8 mouse cellular contexts compared by ENCODE assay signal in the genomic region with DNA sequence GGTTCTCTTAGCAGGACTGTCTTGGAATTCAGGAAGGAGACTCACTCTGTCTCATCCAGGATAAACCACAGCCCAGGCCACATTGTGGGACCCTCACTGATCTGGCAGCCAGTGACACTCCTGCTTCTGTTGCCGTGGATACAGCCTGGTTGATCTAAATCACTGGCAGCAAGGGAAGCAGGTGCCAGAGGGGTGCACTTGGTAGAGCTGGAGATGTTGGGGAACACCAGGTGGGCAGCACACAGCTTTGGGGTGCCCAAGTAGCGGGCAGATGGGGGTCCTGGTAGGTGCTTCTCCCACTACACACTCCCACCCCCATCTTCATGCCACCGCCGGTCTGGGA. TPM values are rescaled to one million over a fixed set of nuclear protein-coding genes. Genes with fewer than 3 reads are reported as not detected.
DNase-seq lines count a peak whose midpoint lies in the region; ATAC-seq and TF ChIP-seq lines count a peak whose summit lies in the region.

No protein-coding gene starts in this region.

- no peaks in the 10 kb centered on the region for H3K36me3 ChIP-seq in heart, embryonic 16.5 days (ENCODE audit: control insufficient read depth, insufficient read depth)
- H3K36me3 ChIP-seq in hindbrain, embryonic 10.5 days, result no peaks in the 10 kb centered on the region
- H3K36me3 ChIP-seq in midbrain, embryonic 13.5 days, result no peaks in the 10 kb centered on the region

- no peak overlapping the region for H3K27ac ChIP-seq in heart, embryonic 16.5 days (ENCODE audit: low read length)
- peak overlapping the region; percentile 92 for H3K27ac ChIP-seq in hindbrain, embryonic 10.5 days
- H3K27ac ChIP-seq in midbrain, embryonic 13.5 days, result peak overlapping the region; percentile 87

- DNase-seq in heart, postnatal 36 days, result no peak
- peak; percentile 60 for DNase-seq in brain, embryonic 14.5 days (ENCODE audit: low read depth)
- no peak for DNase-seq in hindbrain, embryonic 10.5 days (ENCODE audit: low spot score)
- no peak for DNase-seq in urinary bladder, postnatal 25 days (ENCODE audit: low spot score)
- DNase-seq in adrenal gland, postnatal 4 days (ENCODE audit: low spot score in 2 of 2), result no peak
- DNase-seq in kidney, adult 9 months, result no peak

- intact Hi-C loops in heart, postnatal 36 days (cut with DNase I), result no loop called here

- H3K4me3 ChIP-seq in heart, embryonic 16.5 days (ENCODE audit: low read length), result peak overlapping the region; percentile 53
- H3K4me3 ChIP-seq in hindbrain, embryonic 10.5 days, result peak overlapping the region; percentile 65
- H3K4me3 ChIP-seq in midbrain, embryonic 13.5 days (replicated peaks), result peak overlapping the region; percentile 60

- peaks cover 27% of the 10 kb centered on the region for H3K27me3 ChIP-seq in heart, embryonic 16.5 days (ENCODE audit: control insufficient read depth, insufficient read depth, low read length)
- H3K27me3 ChIP-seq in hindbrain, embryonic 10.5 days (ENCODE audit: insufficient read depth, poor library complexity, severe bottlenecking), result peaks cover 85% of the 10 kb centered on the region
- peaks cover 71% of the 10 kb centered on the region for H3K27me3 ChIP-seq in midbrain, embryonic 13.5 days

- TF ChIP-seq POLR2A in brain, embryonic 14.5 days (IDR thresholded peaks at IDR 0.05; ENCODE audit: borderline replicate concordance, extremely low read depth, insufficient read depth, insufficient read length, poor library complexity, severe bottlenecking), result no peak

- H3K9ac ChIP-seq in heart, embryonic 16.5 days (ENCODE audit: low read length), result peak overlapping the region; percentile 69
- H3K9ac ChIP-seq in midbrain, embryonic 13.5 days (replicated peaks), result peak overlapping the region; percentile 77

- no peak for ATAC-seq in heart, embryonic 16.5 days (replicated peaks; ENCODE audit: extremely low read depth, insufficient read depth, low FRiP score)
- peak; percentile 60 for ATAC-seq in midbrain, embryonic 13.5 days

- H3K9me3 ChIP-seq in heart, embryonic 16.5 days (replicated peaks; ENCODE audit: control insufficient read depth, low read length), result no peaks in the 10 kb centered on the region
- no peaks in the 10 kb centered on the region for H3K9me3 ChIP-seq in hindbrain, embryonic 10.5 days
- no peaks in the 10 kb centered on the region for H3K9me3 ChIP-seq in midbrain, embryonic 13.5 days

- TF ChIP-seq CTCF in brain, embryonic 14.5 days (IDR thresholded peaks at IDR 0.05; ENCODE audit: borderline replicate concordance, extremely low read depth, insufficient read depth, insufficient read length), result no peak

- H3K4me2 ChIP-seq in heart, embryonic 16.5 days (ENCODE audit: low read depth, low read length), result peak overlapping the region; percentile 56
- H3K4me2 ChIP-seq in midbrain, embryonic 13.5 days (replicated peaks), result peak overlapping the region; percentile 70

- 30% methylated on average over 3 of the region's 4 CpGs for whole genome bisulfite sequencing in heart, embryonic 16.5 days
- WGBS in hindbrain, embryonic 10.5 days, result 14% methylated on average over 4 of the region's 4 CpGs
- 31% methylated on average over 4 of the region's 4 CpGs for WGBS in midbrain, embryonic 13.5 days

- no peaks in the 10 kb centered on the region for H3K4me1 ChIP-seq in heart, embryonic 16.5 days (ENCODE audit: control insufficient read depth, insufficient read depth, low read length)
- peaks cover 26% of the 10 kb centered on the region for H3K4me1 ChIP-seq in hindbrain, embryonic 10.5 days (replicated peaks)
- H3K4me1 ChIP-seq in midbrain, embryonic 13.5 days (replicated peaks), result peaks cover 32% of the 10 kb centered on the region

RNA-seq across cellular contexts. Expression of gene Gpr173, which starts 0.5 kb away (rescaled TPM):
- 1.5 and 2.3 TPM in 2 replicates for polyA plus RNA-seq in heart, embryonic 16.5 days (2015; fragmentation: Nextera tagmentation; extraction: Ambion mirVana)
- total RNA-seq in heart, postnatal 36 days (2021), result under 1 TPM; 0.41 to 0.69 TPM
- polyA plus RNA-seq in brain, embryonic 14.5 days (2012; rRNA removed), result 22.3 and 26.3 TPM in 2 replicates
- 4.5 and 7.6 TPM in 2 replicates for polyA plus RNA-seq in hindbrain, embryonic 10.5 days (2016; fragmentation: Nextera tagmentation; extraction: Ambion mirVana)
- 10.8 and 12.2 TPM in 2 replicates for polyA plus RNA-seq in midbrain, embryonic 13.5 days (2015; fragmentation: Nextera tagmentation; extraction: Ambion mirVana)
- 1 to 10 TPM; 6.2 to 7.1 TPM for total RNA-seq in adrenal gland, postnatal 4 days (2021)

RNA-seq across cellular contexts. Expression of gene Tspyl2, which starts 25.8 kb away (rescaled TPM):
- 17.7 and 17.8 TPM in 2 replicates for polyA plus RNA-seq in heart, embryonic 16.5 days (2015; fragmentation: Nextera tagmentation; extraction: Ambion mirVana)
- 10 to 100 TPM; 12.0 to 16.7 TPM for total RNA-seq in heart, postnatal 36 days (2021)
- polyA plus RNA-seq in brain, embryonic 14.5 days (2012; rRNA removed), result 112 and 126 TPM in 2 replicates
- 33.4 and 39.6 TPM in 2 replicates for polyA plus RNA-seq in hindbrain, embryonic 10.5 days (2016; fragmentation: Nextera tagmentation; extraction: Ambion mirVana)
- 50.8 and 56.4 TPM in 2 replicates for polyA plus RNA-seq in midbrain, embryonic 13.5 days (2015; fragmentation: Nextera tagmentation; extraction: Ambion mirVana)
- 10 to 100 TPM; 53.5 to 55.2 TPM for total RNA-seq in adrenal gland, postnatal 4 days (2021)

RNA-seq across cellular contexts. Expression of gene Kantr, which starts 40.7 kb away (rescaled TPM):
- 5.7 and 7.5 TPM in 2 replicates for polyA plus RNA-seq in heart, embryonic 16.5 days (2015; fragmentation: Nextera tagmentation; extraction: Ambion mirVana)
- total RNA-seq in heart, postnatal 36 days (2021), result 1 to 10 TPM; 2.7 to 3.7 TPM
- polyA plus RNA-seq in brain, embryonic 14.5 days (2012; rRNA removed), result 30.0 and 31.1 TPM in 2 replicates
- 15.6 and 15.7 TPM in 2 replicates for polyA plus RNA-seq in hindbrain, embryonic 10.5 days (2016; fragmentation: Nextera tagmentation; extraction: Ambion mirVana)
- polyA plus RNA-seq in midbrain, embryonic 13.5 days (2015; fragmentation: Nextera tagmentation; extraction: Ambion mirVana), result 29.7 and 31.7 TPM in 2 replicates
- 10 to 100 TPM; 11.7 to 12.7 TPM for total RNA-seq in adrenal gland, postnatal 4 days (2021)
